Mouse (Mus musculus): ENCODE results near the gene Arf1.

DNA sequence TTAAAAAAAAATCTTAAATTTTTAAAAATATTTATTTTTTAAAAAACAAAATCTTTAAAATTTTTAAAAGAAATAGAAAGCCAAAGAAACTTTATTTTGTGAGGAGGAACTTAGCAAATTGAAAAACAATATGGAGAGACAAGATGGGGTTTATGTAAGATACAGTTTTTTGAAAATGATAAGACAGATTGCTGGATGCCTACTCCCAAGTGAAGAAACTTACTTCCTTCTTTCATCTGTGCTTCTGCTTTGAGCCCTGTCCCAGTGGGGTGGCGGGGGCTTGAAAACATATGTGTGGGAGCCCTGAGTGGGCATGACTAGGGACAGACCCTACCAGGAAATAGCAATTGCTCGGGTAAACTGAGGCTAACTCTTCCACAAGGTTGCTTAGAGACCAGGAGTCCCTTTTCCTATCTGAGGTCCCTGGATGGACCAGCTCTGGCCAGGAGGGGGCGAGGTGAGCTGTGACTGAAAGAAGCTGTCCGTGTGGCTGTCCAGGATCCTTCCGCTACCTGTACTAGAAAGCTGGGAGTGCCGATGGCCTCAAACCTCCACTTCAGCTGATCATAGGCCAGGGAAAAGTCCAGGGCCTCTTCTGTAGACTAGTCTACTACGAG is 2.2 kb upstream of the Arf1 start:
- TF ChIP-seq CTCF (IDR thresholded peaks at IDR 0.05; ENCODE audit: low read depth, low read length) (peak; percentile 56), POLR2AphosphoS5 (IDR thresholded peaks at IDR 0.05; ENCODE audit: insufficient replicate concordance, low read depth, low read length) (no peak), GATA1 (IDR thresholded peaks at IDR 0.05; ENCODE audit: borderline replicate concordance, low read length) (no peak), GATA2 (IDR thresholded peaks at IDR 0.05; ENCODE audit: borderline replicate concordance, low read depth, low read length) (no peak), TAL1 (conservative IDR thresholded peaks at IDR 0.05; ENCODE audit: low read depth, low read length) (no peak)
